Mouse (Mus musculus) Muller cell, postnatal 12 days (primary cell): ENCODE measurements around the gene Gprin3.
"Not testable (repeated sequence)": the region's sequence is repeated elsewhere in the genome, so short reads cannot be mapped to it uniquely, and the experiment has no call there.

Source experiments
- DNase-seq: peaks from one replicate; pipeline ENCODE4 v3.0.0-alpha.2; 2015; ENCODE audit errors: inconsistent ontology term

Gprin3 gene

GRCm38 (mm10) chr6:59348673-59349072 is 77.4 kb downstream of the Gprin3 start:
- DNase-seq: no peak

- no peak for DNase-seq
Measured at GRCm38 (mm10) chr6:59341146-59341545, 84.9 kb downstream of the Gprin3 start.

- no peak for DNase-seq
Measured at GRCm38 (mm10) chr6:59328297-59328696, 97.8 kb downstream of the Gprin3 start.

GRCm38 (mm10) chr6:59315868-59316267 is 110.2 kb downstream of the Gprin3 start:
- no peak for DNase-seq

- no peak for DNase-seq
Measured at GRCm38 (mm10) chr6:59315090-59315489, 111.0 kb downstream of the Gprin3 start.

- DNase-seq: no peak
Measured at GRCm38 (mm10) chr6:59313162-59313561, 112.9 kb downstream of the Gprin3 start.

GRCm38 (mm10) chr6:59311241-59311640 is 114.9 kb downstream of the Gprin3 start:
- DNase-seq: no peak

- not testable (repeated sequence) for DNase-seq
Measured at GRCm38 (mm10) chr6:59304235-59304942, 121.7 kb downstream of the Gprin3 start.

GRCm38 (mm10) chr6:59303031-59303430 is 123.1 kb downstream of the Gprin3 start:
- peak; percentile 94 for DNase-seq
